Mouse (Mus musculus): ENCODE data around the gene Prps1l1.
A peak's percentile ranks its signal among the peaks of the same experiment; 100 is the strongest.

The Prps1l1 gene

DNA sequence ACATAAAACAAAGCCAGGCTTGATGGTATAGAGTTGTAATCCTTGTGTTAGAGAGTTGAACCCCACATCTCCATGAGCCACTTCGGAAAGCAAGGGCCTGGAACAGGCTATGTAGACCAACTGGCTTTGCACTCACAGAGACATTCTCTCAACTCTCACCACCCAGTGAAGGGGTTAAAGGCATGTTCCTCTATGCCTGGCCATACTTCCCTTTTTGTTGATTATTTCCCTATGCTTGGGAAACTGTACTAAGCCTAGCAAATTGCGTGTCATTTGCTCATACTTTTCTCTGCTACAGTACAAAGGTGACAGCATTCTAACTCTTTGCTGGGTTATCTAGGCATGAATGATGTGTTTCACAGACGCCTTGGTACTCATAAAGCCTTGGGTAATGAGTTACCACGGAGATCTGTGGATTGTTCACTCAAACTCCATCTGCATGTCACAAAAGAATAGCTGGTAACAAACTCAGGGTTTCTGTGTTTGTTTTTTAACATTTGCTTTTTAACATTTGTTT is 41.4 kb downstream of the Prps1l1 start:
- DNase-seq (ENCODE audit: low read depth), result peak; percentile 47

DNA sequence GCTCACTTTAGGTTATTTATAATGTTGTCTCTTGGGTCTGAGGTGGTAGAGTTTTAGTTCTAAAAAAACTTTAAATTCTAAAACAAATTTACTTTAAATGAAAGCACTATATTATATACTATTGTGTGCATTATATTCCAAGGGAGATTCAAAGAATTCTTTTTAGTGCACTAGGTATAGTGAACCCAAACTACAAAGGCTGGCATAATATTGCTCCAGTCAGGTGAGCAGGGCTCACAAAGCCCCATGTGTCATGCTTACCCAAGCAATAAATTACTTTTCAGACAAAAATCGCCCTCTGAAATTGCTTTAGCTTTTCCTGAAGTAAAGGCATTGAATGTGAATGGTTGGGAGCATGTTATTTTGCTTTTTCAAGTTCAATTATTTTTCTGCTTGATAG is 43.0 kb downstream of the Prps1l1 start:
- no peak for DNase-seq (ENCODE audit: low read depth)
